Mouse (Mus musculus): ENCODE measurements around the gene Abcb9. TPM values are rescaled to one million over a fixed set of nuclear protein-coding genes. Genes with fewer than 3 reads are reported as not detected.

Gene Abcb9
- polyA plus RNA-seq, 1 experiment from 2014 or later = 0.20 TPM

DNA sequence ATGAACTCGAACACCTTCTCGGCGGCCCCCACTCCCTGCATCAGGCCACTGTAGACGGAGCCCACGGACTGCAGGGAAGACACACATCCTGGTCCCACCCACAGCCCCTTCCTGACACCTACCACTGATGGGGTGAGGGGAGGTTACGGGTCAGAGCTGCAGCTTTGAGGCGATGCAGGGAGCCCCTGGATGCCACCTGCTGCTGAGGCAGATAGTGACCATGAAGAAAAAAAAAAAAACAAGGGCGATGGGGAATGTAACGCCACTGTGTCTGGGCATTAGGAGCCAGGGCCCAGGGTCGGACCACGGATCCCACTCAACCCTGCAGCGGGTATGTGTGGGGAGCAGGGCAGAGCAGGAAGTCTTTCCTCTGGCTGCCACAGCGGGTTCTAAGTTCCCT lies 18.4 kb downstream of the Abcb9 start:
- Histone ChIP-seq H3K27ac (replicated peaks; ENCODE audit: low read depth, low read length) (no peak overlapping the region), H3K4me3 (ENCODE audit: low read depth, low read length) (no peak overlapping the region), H3K27me3 (ENCODE audit: control insufficient read depth, insufficient read depth, low read length) (no peaks in the 10 kb centered on the region), H3K4me1 (ENCODE audit: control insufficient read depth, insufficient read depth, low read length) (no peaks in the 10 kb centered on the region), H3K9me3 (ENCODE audit: control insufficient read depth, low read length) (no peaks in the 10 kb centered on the region), H3K36me3 (ENCODE audit: control insufficient read depth, insufficient read depth, low read length) (no peaks in the 10 kb centered on the region), H3K9ac (ENCODE audit: low read length) (no peak overlapping the region), H3K4me2 (ENCODE audit: low read depth, severe bottlenecking) (no peak overlapping the region)
- ATAC-seq (ENCODE audit: insufficient number of reproducible peaks, low FRiP score, low TSS enrichment, low read depth) (no peak), DNase-seq (ENCODE audit: low spot score) (no peak)
- WGBS = 80% methylated on average over 13 of the region's 13 CpGs

DNA sequence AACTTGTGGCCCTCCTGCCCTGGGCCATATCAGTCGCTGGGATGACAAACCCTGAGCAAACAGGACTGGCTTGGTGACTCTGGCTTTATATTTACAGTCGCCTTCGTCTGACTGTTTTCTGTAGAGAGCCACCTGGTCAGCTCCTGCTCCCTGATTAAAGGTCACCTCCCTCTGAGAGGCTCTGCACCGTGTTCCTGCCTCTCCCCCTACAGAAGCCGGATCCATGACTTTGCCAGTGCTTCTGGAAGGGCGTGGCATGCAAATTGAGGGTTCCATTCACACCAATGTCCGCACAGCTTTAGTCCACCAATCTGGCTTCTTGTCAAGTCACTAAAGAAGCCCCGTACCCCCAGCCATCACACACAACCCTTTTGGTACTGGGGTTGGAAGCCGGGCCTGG lies 19.0 kb downstream of the Abcb9 start:
- H3K9me3 ChIP-seq (ENCODE audit: control insufficient read depth, low read length) = no peaks in the 10 kb centered on the region
- no peak overlapping the region for H3K4me2 ChIP-seq (ENCODE audit: low read depth, severe bottlenecking)
- H3K4me1 ChIP-seq (ENCODE audit: control insufficient read depth, insufficient read depth, low read length) = no peaks in the 10 kb centered on the region
- H3K4me3 ChIP-seq (ENCODE audit: low read depth, low read length) = no peak overlapping the region
- no peak for DNase-seq (ENCODE audit: low spot score)
- no peak overlapping the region for H3K9ac ChIP-seq (ENCODE audit: low read length)
- no peaks in the 10 kb centered on the region for H3K27me3 ChIP-seq (ENCODE audit: control insufficient read depth, insufficient read depth, low read length)
- WGBS = 48% methylated on average over 9 of the region's 9 CpGs
- H3K36me3 ChIP-seq (ENCODE audit: control insufficient read depth, insufficient read depth, low read length) = no peaks in the 10 kb centered on the region
- no peak for ATAC-seq (ENCODE audit: insufficient number of reproducible peaks, low FRiP score, low TSS enrichment, low read depth)
- H3K27ac ChIP-seq (replicated peaks; ENCODE audit: low read depth, low read length) = no peak overlapping the region

DNA sequence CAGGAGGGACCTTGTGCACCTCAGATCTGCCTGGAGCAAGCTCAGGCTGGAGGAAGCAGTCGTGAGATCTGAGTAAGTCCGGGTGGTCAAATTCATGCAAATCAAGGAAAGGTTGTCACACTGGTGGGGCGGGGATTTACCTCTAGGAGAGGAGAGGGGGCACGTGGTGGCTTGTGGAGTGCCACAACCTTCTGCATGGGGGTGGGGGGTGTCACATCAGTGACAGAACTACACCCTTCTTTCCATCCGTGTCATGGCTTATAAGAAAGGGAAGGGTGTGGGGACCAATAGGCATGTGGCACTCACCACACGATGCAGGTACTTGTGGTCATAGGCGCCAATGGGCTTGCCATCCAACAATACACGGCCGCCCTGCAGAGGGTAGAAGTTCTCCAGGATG lies 19.9 kb downstream of the Abcb9 start:
- Histone ChIP-seq H3K27ac (replicated peaks; ENCODE audit: low read depth, low read length) (no peak overlapping the region), H3K4me3 (ENCODE audit: low read depth, low read length) (no peak overlapping the region), H3K9ac (ENCODE audit: low read length) (no peak overlapping the region), H3K9me3 (ENCODE audit: control insufficient read depth, low read length) (no peaks in the 10 kb centered on the region), H3K4me1 (ENCODE audit: control insufficient read depth, insufficient read depth, low read length) (no peaks in the 10 kb centered on the region), H3K36me3 (ENCODE audit: control insufficient read depth, insufficient read depth, low read length) (no peaks in the 10 kb centered on the region), H3K27me3 (ENCODE audit: control insufficient read depth, insufficient read depth, low read length) (no peaks in the 10 kb centered on the region), H3K4me2 (ENCODE audit: low read depth, severe bottlenecking) (no peak overlapping the region)
- WGBS = 71% methylated on average over 9 of the region's 9 CpGs
- ATAC-seq (ENCODE audit: insufficient number of reproducible peaks, low FRiP score, low TSS enrichment, low read depth) (no peak), DNase-seq (ENCODE audit: low spot score) (no peak)

DNA sequence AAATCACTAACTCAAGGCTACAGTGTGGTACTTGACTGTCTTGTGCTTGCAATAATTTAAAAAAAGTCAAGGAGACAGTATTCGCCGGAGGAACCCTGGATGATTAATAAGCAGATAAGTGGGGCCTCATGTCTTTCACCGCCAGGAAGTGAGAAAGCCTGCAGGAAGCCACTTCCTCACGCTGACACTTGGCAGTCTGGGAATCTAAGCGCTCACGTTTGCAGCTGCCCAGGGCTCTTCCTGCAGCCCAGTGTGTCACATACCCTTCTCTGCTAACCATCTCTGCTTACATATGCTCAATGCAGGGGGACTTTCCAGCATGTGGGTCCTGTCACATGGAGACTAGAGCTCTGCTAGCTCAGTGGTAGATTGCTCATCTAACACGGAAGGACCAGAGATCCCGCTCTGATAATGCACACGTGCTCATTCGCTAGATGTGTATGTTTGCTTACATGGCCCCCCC lies 20.7 kb downstream of the Abcb9 start:
- Histone ChIP-seq H3K4me1 (ENCODE audit: control insufficient read depth, insufficient read depth, low read length) (no peaks in the 10 kb centered on the region), H3K27me3 (ENCODE audit: control insufficient read depth, insufficient read depth, low read length) (no peaks in the 10 kb centered on the region), H3K4me2 (ENCODE audit: low read depth, severe bottlenecking) (no peak overlapping the region), H3K9me3 (ENCODE audit: control insufficient read depth, low read length) (no peaks in the 10 kb centered on the region), H3K27ac (replicated peaks; ENCODE audit: low read depth, low read length) (no peak overlapping the region), H3K4me3 (ENCODE audit: low read depth, low read length) (no peak overlapping the region), H3K9ac (ENCODE audit: low read length) (no peak overlapping the region), H3K36me3 (ENCODE audit: control insufficient read depth, insufficient read depth, low read length) (no peaks in the 10 kb centered on the region)
- no peak for DNase-seq (ENCODE audit: low spot score)
- no peak for ATAC-seq (ENCODE audit: insufficient number of reproducible peaks, low FRiP score, low TSS enrichment, low read depth)
- 50% methylated on average over 10 of the region's 10 CpGs for WGBS

DNA sequence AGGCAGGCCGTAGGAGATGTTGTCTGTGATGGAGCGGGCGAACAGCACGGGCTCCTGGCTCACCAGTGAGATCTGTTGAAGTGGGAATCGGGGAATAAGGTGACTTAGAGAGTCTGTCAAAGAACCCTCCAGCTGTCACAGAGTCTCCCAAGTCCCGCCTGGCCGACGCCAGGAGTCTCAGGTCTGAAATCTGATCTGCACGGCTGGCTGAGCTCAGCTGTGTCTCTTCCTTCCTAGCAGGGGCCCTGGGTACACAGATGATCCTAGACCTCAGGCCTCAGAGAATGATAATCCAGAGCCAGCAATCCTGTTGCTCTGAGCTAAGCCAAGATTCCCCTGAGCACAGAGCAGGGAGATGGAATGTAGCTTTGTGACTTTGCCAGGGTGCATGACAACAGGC lies 21.9 kb downstream of the Abcb9 start:
- ATAC-seq (ENCODE audit: insufficient number of reproducible peaks, low FRiP score, low TSS enrichment, low read depth) (no peak), DNase-seq (ENCODE audit: low spot score) (no peak)
- Histone ChIP-seq H3K36me3 (ENCODE audit: control insufficient read depth, insufficient read depth, low read length) (no peaks in the 10 kb centered on the region), H3K9me3 (ENCODE audit: control insufficient read depth, low read length) (no peaks in the 10 kb centered on the region), H3K27ac (replicated peaks; ENCODE audit: low read depth, low read length) (no peak overlapping the region), H3K4me1 (ENCODE audit: control insufficient read depth, insufficient read depth, low read length) (no peaks in the 10 kb centered on the region), H3K9ac (ENCODE audit: low read length) (no peak overlapping the region), H3K4me3 (ENCODE audit: low read depth, low read length) (no peak overlapping the region), H3K27me3 (ENCODE audit: control insufficient read depth, insufficient read depth, low read length) (no peaks in the 10 kb centered on the region), H3K4me2 (ENCODE audit: low read depth, severe bottlenecking) (no peak overlapping the region)
- WGBS = 43% methylated on average over 9 of the region's 9 CpGs

DNA sequence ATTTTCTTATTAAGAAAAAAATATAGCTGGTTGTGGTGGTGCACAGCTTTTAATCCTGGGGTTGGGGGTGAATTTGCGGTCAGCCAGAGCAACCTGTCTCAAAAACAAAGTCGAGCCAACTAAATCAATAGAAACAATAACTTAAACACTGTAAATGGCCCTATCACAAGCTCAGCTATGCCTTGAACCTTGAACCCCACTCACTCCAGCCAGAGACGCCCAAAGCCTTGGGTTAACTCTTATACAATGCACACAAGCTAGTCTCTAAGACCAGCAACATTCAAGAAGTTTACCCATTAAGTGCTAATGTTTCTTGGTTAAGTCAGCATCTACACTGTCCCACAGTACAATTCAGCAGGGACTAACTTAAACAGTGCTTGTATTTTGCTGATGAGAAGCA lies 25.9 kb downstream of the Abcb9 start:
- 87% methylated on average over 3 of the region's 3 CpGs for WGBS
- no peak overlapping the region for H3K9ac ChIP-seq (ENCODE audit: low read length)
- H3K4me1 ChIP-seq (ENCODE audit: control insufficient read depth, insufficient read depth, low read length) = no peaks in the 10 kb centered on the region
- no peak overlapping the region for H3K4me2 ChIP-seq (ENCODE audit: low read depth, severe bottlenecking)
- DNase-seq (ENCODE audit: low spot score) = no peak
- H3K9me3 ChIP-seq (ENCODE audit: control insufficient read depth, low read length) = no peaks in the 10 kb centered on the region
- H3K27me3 ChIP-seq (ENCODE audit: control insufficient read depth, insufficient read depth, low read length) = no peaks in the 10 kb centered on the region
- no peak overlapping the region for H3K4me3 ChIP-seq (ENCODE audit: low read depth, low read length)
- H3K36me3 ChIP-seq (ENCODE audit: control insufficient read depth, insufficient read depth, low read length) = no peaks in the 10 kb centered on the region
- no peak overlapping the region for H3K27ac ChIP-seq (replicated peaks; ENCODE audit: low read depth, low read length)
- ATAC-seq (ENCODE audit: insufficient number of reproducible peaks, low FRiP score, low TSS enrichment, low read depth) = no peak

DNA sequence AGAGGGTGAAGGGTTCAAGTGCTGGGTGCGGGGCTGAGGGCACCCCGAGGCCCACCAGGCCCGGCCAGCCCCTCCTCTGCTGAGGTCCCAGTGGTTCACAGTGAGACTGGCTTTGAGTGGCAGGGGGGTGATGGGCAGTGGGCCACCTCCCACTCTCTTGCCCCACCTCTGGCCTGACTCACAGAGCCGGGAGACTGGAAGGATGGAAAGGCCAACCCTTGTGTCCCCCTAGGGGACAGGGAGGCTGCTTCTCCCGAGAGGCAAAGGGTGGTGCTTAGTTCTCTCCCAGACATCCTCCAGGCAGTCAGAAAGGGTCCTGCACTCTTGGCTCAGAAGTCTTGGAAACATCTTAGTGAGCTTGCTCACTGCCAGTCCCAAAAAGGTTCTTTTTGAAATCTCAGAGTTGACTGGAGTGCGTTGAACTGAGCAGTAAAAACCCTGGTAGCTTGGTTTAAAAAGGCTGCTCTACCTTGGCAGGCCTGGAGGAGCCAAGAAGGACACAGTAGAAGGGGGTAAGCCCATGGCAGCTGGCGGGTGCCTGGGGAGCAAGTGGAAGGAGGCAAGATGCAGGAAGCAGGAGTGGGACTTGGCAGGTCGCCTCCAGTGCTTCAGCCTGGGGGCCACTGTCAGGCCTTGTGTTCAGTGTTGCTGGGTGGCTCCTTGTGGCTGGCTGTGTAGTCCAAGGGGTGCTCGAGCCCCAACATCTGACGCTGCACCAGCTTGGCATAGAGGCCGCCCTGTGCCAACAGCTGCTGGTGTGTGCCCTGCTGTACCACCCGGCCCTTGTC lies 33.4 kb downstream of the Abcb9 start:
- H3K36me3 ChIP-seq (ENCODE audit: control insufficient read depth, insufficient read depth, low read length) = no peaks in the 10 kb centered on the region
- no peaks in the 10 kb centered on the region for H3K4me1 ChIP-seq (ENCODE audit: control insufficient read depth, insufficient read depth, low read length)
- H3K27ac ChIP-seq (replicated peaks; ENCODE audit: low read depth, low read length) = no peak overlapping the region
- DNase-seq (ENCODE audit: low spot score) (no peak), ATAC-seq (ENCODE audit: insufficient number of reproducible peaks, low FRiP score, low TSS enrichment, low read depth) (no peak)
- WGBS = 78% methylated on average over 12 of the region's 12 CpGs
- H3K9ac ChIP-seq (ENCODE audit: low read length) = no peak overlapping the region
- H3K27me3 ChIP-seq (ENCODE audit: control insufficient read depth, insufficient read depth, low read length) = no peaks in the 10 kb centered on the region
- no peak overlapping the region for H3K4me3 ChIP-seq (ENCODE audit: low read depth, low read length)
- no peak overlapping the region for H3K4me2 ChIP-seq (ENCODE audit: low read depth, severe bottlenecking)
- H3K9me3 ChIP-seq (ENCODE audit: control insufficient read depth, low read length) = no peaks in the 10 kb centered on the region

DNA sequence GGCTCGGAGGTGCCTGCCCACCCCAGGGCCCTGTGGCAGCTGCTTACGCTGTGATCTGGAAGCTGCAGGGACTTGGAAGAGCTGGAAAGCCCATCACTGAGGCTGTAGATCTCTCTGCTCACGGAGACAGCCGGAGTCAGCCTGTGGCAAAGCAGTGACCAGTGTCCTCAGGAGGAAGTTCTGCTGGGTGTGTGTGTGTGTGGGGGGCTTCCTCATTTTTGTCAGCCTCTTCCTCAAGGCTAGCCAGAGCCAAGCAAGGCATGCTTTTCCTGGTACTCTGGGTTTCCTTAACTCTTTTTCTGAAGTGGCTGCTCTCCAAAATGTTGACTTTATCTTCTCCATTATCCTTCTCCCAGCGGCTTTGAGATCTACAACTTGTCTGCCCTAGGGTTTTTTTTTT lies 35.9 kb downstream of the Abcb9 start:
- no peak overlapping the region for H3K4me3 ChIP-seq (ENCODE audit: low read depth, low read length)
- no peak overlapping the region for H3K4me2 ChIP-seq (ENCODE audit: low read depth, severe bottlenecking)
- no peaks in the 10 kb centered on the region for H3K27me3 ChIP-seq (ENCODE audit: control insufficient read depth, insufficient read depth, low read length)
- H3K9me3 ChIP-seq (ENCODE audit: control insufficient read depth, low read length) = no peaks in the 10 kb centered on the region
- no peaks in the 10 kb centered on the region for H3K36me3 ChIP-seq (ENCODE audit: control insufficient read depth, insufficient read depth, low read length)
- WGBS = 84% methylated on average over 5 of the region's 5 CpGs
- H3K4me1 ChIP-seq (ENCODE audit: control insufficient read depth, insufficient read depth, low read length) = no peaks in the 10 kb centered on the region
- ATAC-seq (ENCODE audit: insufficient number of reproducible peaks, low FRiP score, low TSS enrichment, low read depth) (no peak), DNase-seq (ENCODE audit: low spot score) (no peak)
- no peak overlapping the region for H3K9ac ChIP-seq (ENCODE audit: low read length)
- no peak overlapping the region for H3K27ac ChIP-seq (replicated peaks; ENCODE audit: low read depth, low read length)

DNA sequence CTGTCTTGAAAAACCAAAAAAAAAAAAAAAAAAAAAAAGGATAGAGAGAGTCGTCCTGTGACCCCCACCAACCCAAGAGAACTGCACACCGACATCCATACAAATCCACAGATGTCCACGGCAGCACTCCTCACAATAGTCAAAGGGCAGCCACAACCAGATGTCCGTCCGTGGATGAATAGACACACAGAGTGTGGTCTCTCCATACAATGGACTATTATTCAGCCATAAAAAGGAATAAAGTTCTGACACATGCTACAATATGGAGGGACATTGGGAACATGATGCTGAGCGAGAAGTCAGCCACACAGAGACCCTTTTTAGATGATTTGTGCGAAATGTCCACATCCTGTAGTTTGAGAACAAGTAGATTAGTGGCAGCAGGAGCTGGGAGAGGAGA lies 36.8 kb downstream of the Abcb9 start:
- Histone ChIP-seq H3K4me2 (ENCODE audit: low read depth, severe bottlenecking) (no peak overlapping the region), H3K9ac (ENCODE audit: low read length) (no peak overlapping the region), H3K9me3 (ENCODE audit: control insufficient read depth, low read length) (no peaks in the 10 kb centered on the region), H3K4me3 (ENCODE audit: low read depth, low read length) (no peak overlapping the region), H3K27ac (replicated peaks; ENCODE audit: low read depth, low read length) (no peak overlapping the region), H3K27me3 (ENCODE audit: control insufficient read depth, insufficient read depth, low read length) (no peaks in the 10 kb centered on the region), H3K4me1 (ENCODE audit: control insufficient read depth, insufficient read depth, low read length) (no peaks in the 10 kb centered on the region), H3K36me3 (ENCODE audit: control insufficient read depth, insufficient read depth, low read length) (no peaks in the 10 kb centered on the region)
- DNase-seq (ENCODE audit: low spot score) (no peak), ATAC-seq (ENCODE audit: insufficient number of reproducible peaks, low FRiP score, low TSS enrichment, low read depth) (no peak)
- WGBS = 90% methylated on average over 7 of the region's 7 CpGs

Data from limb, embryonic 11.5 days (tissue).